Mouse (Mus musculus) ES-Bruce4 (cell line): ENCODE data around the gene Mettl2.

Experiments used
- CTCF ChIP-seq: IDR thresholded peaks from one replicate; pipeline ENCODE4 v1.8.1; 2011; ENCODE audit warnings: low read depth, low read length
- EP300 ChIP-seq: IDR thresholded peaks from 2 replicates; pipeline ENCODE4 v1.6.1; 2011; ENCODE audit warnings: low read depth, low read length; ENCODE audit not compliant: insufficient read depth

DNA sequence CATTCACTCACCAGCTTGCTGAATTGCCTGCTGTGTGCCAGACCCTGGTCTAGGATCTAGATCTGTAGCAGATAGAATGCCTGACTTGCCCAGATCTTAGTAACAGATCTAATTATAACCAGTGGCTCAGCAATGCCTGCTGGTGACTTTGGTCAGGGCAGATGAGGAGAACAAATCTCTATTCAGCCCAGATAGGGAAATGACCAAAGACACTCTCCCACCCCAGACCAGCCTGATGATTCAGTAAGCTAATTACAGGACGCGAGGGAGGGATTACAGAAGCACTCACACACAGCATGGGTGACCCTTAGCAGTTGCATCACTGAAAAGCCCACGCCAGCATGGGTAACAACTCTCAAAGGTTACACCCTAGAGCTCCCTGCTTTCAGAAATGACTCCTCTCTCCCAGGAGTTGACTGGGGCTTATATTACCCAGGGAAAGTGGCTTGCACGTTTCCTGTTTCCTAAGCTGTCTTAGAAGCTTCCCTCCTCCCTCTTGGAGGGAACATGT is 5.6 kb upstream of the Mettl2 start:
- TF ChIP-seq CTCF (no peak), EP300 (no peak)
